Mouse (Mus musculus) hematopoietic multipotent progenitor cell, adult 10-12 weeks (in vitro differentiated cells): ENCODE measurements around the gene Gm21209. TPM values are rescaled to one million over a fixed set of nuclear protein-coding genes. Genes with fewer than 3 reads are reported as not detected.

Source experiments
- polyA plus RNA-seq: library from polyadenylated mRNA; stranded (reverse); fragments of >175 nt; gene quantifications from 2 replicates; pipeline ENCODE4 v1.2.3, GENCODE M21; 2012; ENCODE audit warnings: low replicate concordance

Gene Gm21209
- polyA plus RNA-seq, result not detected in 2 replicates

DNA sequence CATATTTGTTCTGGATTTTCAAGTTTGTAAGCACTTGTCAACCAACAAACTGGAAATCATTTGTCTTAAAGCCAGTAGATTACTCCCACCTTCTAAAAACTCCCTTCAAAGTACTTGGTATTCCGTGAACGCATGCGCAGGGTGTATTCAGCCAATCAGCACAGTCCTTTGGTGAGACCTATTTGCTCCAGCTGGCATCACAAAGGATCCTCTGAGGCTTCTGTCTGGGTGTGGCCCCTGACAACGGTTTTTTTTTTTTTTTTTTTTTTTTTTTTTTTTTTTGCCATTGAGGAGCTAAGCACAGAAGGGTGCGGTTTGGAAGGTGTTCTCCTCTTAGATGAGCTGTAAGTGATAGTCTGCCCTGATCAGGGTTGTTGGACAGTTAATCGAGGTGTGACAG lies at the start of gene Gm21209:
TSS of gene Gm21209 (plus strand) at position 301 of the 400 bp plus-strand sequence.

